Mouse (Mus musculus) heart, embryonic 15.5 days (tissue): Measurements from ENCODE around the gene Epn2. TPM values are rescaled to one million over a fixed set of nuclear protein-coding genes. Genes with fewer than 3 reads are reported as not detected.

Source experiments
- ATAC-seq: fragments of 200-750 bp; cut with Nextera tagmentation; replicated peaks from 2 replicates; pipeline ENCODE4 v1.8.0; 2017; ENCODE audit warnings: low read depth, moderate TSS enrichment; ENCODE audit not compliant: insufficient number of reproducible peaks, insufficient read depth, low FRiP score
- H3K27ac ChIP-seq: fragments of 300-500 bp; sonication (generic); 2 replicates; pipeline ENCODE4 v1.5.1; 2015; ENCODE audit warnings: mild to moderate bottlenecking, inconsistent platforms
- H3K27me3 ChIP-seq: fragments of 300-500 bp; sonication (generic); 2 replicates; pipeline ENCODE4 v1.6.1; 2015; ENCODE audit warnings: inconsistent platforms
- H3K36me3 ChIP-seq: fragments of 300-500 bp; sonication (generic); 2 replicates; pipeline ENCODE4 v1.6.1; 2015; ENCODE audit warnings: mild to moderate bottlenecking, inconsistent platforms
- H3K4me1 ChIP-seq: fragments of 300-500 bp; sonication (generic); replicated peaks from 2 replicates; pipeline ENCODE4 v1.6.1; 2015; ENCODE audit warnings: inconsistent platforms
- H3K4me2 ChIP-seq: fragments of 300-500 bp; sonication (generic); 2 replicates; pipeline ENCODE4 v1.6.1; 2015; ENCODE audit warnings: inconsistent platforms, mild to moderate bottlenecking, moderate library complexity
- H3K4me3 ChIP-seq: fragments of 300-500 bp; sonication (generic); 2 replicates; pipeline ENCODE4 v1.5.1; 2015; ENCODE audit warnings: mild to moderate bottlenecking, inconsistent platforms
- H3K9ac ChIP-seq: fragments of 300-500 bp; sonication (generic); 2 replicates; pipeline ENCODE4 v1.6.1; 2015; ENCODE audit warnings: mild to moderate bottlenecking, inconsistent platforms
- H3K9me3 ChIP-seq: fragments of 300-500 bp; sonication (generic); replicated peaks from 2 replicates; pipeline ENCODE4 v1.6.1; 2016; ENCODE audit warnings: inconsistent platforms
- WGBS: fragments of 180-500 bp; shearing (Covaris S2); methylation state at CpG from one replicate; pipeline ENCODE4 v1.1.7; 2015; ENCODE audit warnings: mixed read lengths; 5-methylcytosine and 5-hydroxymethylcytosine counted together
- polyA plus RNA-seq: library from polyadenylated mRNA; unstranded; fragments of >200 nt; fragmentation: Nextera tagmentation; extraction: Ambion mirVana; gene quantifications from 2 replicates; pipeline ENCODE4 v1.2.1, GENCODE M21; 2015

Gene Epn2
- polyA plus RNA-seq, 1 experiment from 2014 or later = 20.2 TPM

- peak; percentile 83 for ATAC-seq
- WGBS = under 1% methylated on average over 39 of the region's 39 CpGs
- Histone ChIP-seq H3K9me3 (no peaks in the 10 kb centered on the region), H3K4me2 (peak within 1 kb of the TSS; percentile 78), H3K36me3 (no peaks in the 10 kb centered on the region), H3K27ac (peak within 1 kb of the TSS; percentile 74), H3K9ac (peak within 1 kb of the TSS; percentile 71), H3K4me3 (peak within 1 kb of the TSS; percentile 66), H3K27me3 (no peaks in the 10 kb centered on the region), H3K4me1 (peaks cover 11% of the 10 kb centered on the region)
These were observed 74.7 kb downstream of the Epn2 start, which contains the start of gene B9d1 for GRCm38 (mm10) chr11:61504713-61505257. Gene B9d1 (plus strand): TSS chr11:61505144.

GRCm38 (mm10) chr11:61503933-61504332 lies 75.6 kb downstream of the Epn2 start:
- Histone ChIP-seq H3K4me2 (no peak overlapping the region), H3K27ac (no peak overlapping the region), H3K36me3 (no peaks in the 10 kb centered on the region), H3K9me3 (no peaks in the 10 kb centered on the region), H3K4me1 (peaks cover 17% of the 10 kb centered on the region), H3K9ac (no peak overlapping the region), H3K27me3 (no peaks in the 10 kb centered on the region), H3K4me3 (no peak overlapping the region)
- WGBS = 75% methylated on average over 8 of the region's 8 CpGs
- no peak for ATAC-seq

- 54% methylated on average over 6 of the region's 6 CpGs for WGBS
- Histone ChIP-seq H3K27ac (peak overlapping the region; percentile 62), H3K4me2 (no peak overlapping the region)
These were observed 80.6 kb downstream of the Epn2 start for GRCm38 (mm10) chr11:61498736-61499504.

GRCm38 (mm10) chr11:61497490-61497889 lies 82.0 kb downstream of the Epn2 start:
- ATAC-seq = no peak
- H3K27me3 ChIP-seq = no peaks in the 10 kb centered on the region

More at GRCm38 (mm10) chr11:61498736-61499504, 80.6 kb downstream of the Epn2 start:
- Histone ChIP-seq H3K4me1 (peaks cover 17% of the 10 kb centered on the region), H3K4me3 (no peak overlapping the region), H3K36me3 (no peaks in the 10 kb centered on the region), H3K9me3 (no peaks in the 10 kb centered on the region), H3K9ac (no peak overlapping the region), H3K27me3 (no peaks in the 10 kb centered on the region)
- ATAC-seq = no peak

GRCm38 (mm10) chr11:61495528-61495927 lies 84.0 kb downstream of the Epn2 start:
- H3K4me3 ChIP-seq = no peak overlapping the region

More at GRCm38 (mm10) chr11:61497490-61497889, 82.0 kb downstream of the Epn2 start:
- H3K4me3 ChIP-seq = no peak overlapping the region
- peaks cover 4% of the 10 kb centered on the region for H3K36me3 ChIP-seq
- no peaks in the 10 kb centered on the region for H3K9me3 ChIP-seq
- peaks cover 27% of the 10 kb centered on the region for H3K4me1 ChIP-seq
- no peak overlapping the region for H3K4me2 ChIP-seq
- 85% methylated on average over 1 of the region's 1 CpGs for WGBS
- H3K27ac ChIP-seq = no peak overlapping the region
- no peak overlapping the region for H3K9ac ChIP-seq

GRCm38 (mm10) chr11:61494129-61494997 lies 85.1 kb downstream of the Epn2 start, which contains the start of gene Mapk7:
Gene Mapk7 (minus strand): TSS chr11:61494406.
- peak within 1 kb of the TSS; percentile 79 for H3K27ac ChIP-seq
- H3K36me3 ChIP-seq = peaks cover 33% of the 10 kb centered on the region
- peaks cover 22% of the 10 kb centered on the region for H3K4me1 ChIP-seq
- H3K9me3 ChIP-seq = no peaks in the 10 kb centered on the region
- H3K9ac ChIP-seq = peak within 1 kb of the TSS; percentile 65
- ATAC-seq = peak; percentile 92
- peak within 1 kb of the TSS; percentile 84 for H3K4me2 ChIP-seq
- WGBS = under 1% methylated on average over 61 of the region's 62 CpGs
- H3K27me3 ChIP-seq = no peaks in the 10 kb centered on the region
- peak within 1 kb of the TSS; percentile 78 for H3K4me3 ChIP-seq

More at GRCm38 (mm10) chr11:61495528-61495927, 84.0 kb downstream of the Epn2 start:
- peaks cover 22% of the 10 kb centered on the region for H3K36me3 ChIP-seq
- 78% methylated on average over 2 of the region's 2 CpGs for WGBS
- H3K27ac ChIP-seq = peak overlapping the region; percentile 79; the same call in 1 of the 2 replicates
- H3K4me1 ChIP-seq = peaks cover 27% of the 10 kb centered on the region
- no peaks in the 10 kb centered on the region for H3K27me3 ChIP-seq
- no peak overlapping the region for H3K4me2 ChIP-seq
- H3K9ac ChIP-seq = no peak overlapping the region
- H3K9me3 ChIP-seq = no peaks in the 10 kb centered on the region
- ATAC-seq = no peak

- peaks cover 17% of the 10 kb centered on the region for H3K4me1 ChIP-seq
- under 1% methylated on average over 50 of the region's 50 CpGs for WGBS
- H3K36me3 ChIP-seq = peaks cover 41% of the 10 kb centered on the region
- H3K27ac ChIP-seq = peak overlapping the region; percentile 79
- peak overlapping the region; percentile 78 for H3K4me3 ChIP-seq
- H3K4me2 ChIP-seq = peak overlapping the region; percentile 84
- no peaks in the 10 kb centered on the region for H3K27me3 ChIP-seq
- H3K9ac ChIP-seq = peak overlapping the region; percentile 65
- H3K9me3 ChIP-seq = no peaks in the 10 kb centered on the region
- peak; percentile 53 for ATAC-seq
These were observed 85.9 kb downstream of the Epn2 start for GRCm38 (mm10) chr11:61493525-61494128.

- Histone ChIP-seq H3K9ac (peak overlapping the region; percentile 65), H3K4me1 (peaks cover 21% of the 10 kb centered on the region), H3K36me3 (peaks cover 47% of the 10 kb centered on the region), H3K27me3 (no peaks in the 10 kb centered on the region), H3K27ac (no peak overlapping the region), H3K4me2 (peak overlapping the region; percentile 84), H3K4me3 (peak overlapping the region; percentile 78), H3K9me3 (no peaks in the 10 kb centered on the region)
- no peak for ATAC-seq
- 64% methylated on average over 12 of the region's 12 CpGs for WGBS
These were observed 86.6 kb downstream of the Epn2 start for GRCm38 (mm10) chr11:61492749-61493401.

GRCm38 (mm10) chr11:61490944-61491520 lies 88.5 kb downstream of the Epn2 start:
- 87% methylated on average over 22 of the region's 22 CpGs for WGBS
- Histone ChIP-seq H3K27ac (no peak overlapping the region), H3K9me3 (no peaks in the 10 kb centered on the region), H3K4me1 (peaks cover 35% of the 10 kb centered on the region), H3K27me3 (no peaks in the 10 kb centered on the region), H3K4me3 (no peak overlapping the region), H3K9ac (no peak overlapping the region), H3K36me3 (peaks cover 47% of the 10 kb centered on the region), H3K4me2 (no peak overlapping the region)
- no peak for ATAC-seq

- Histone ChIP-seq H3K9ac (no peak overlapping the region), H3K4me3 (no peak overlapping the region), H3K9me3 (no peaks in the 10 kb centered on the region), H3K4me1 (peaks cover 40% of the 10 kb centered on the region), H3K27me3 (no peaks in the 10 kb centered on the region), H3K4me2 (no peak overlapping the region), H3K36me3 (peaks cover 47% of the 10 kb centered on the region), H3K27ac (no peak overlapping the region)
- no peak for ATAC-seq
- WGBS = 94% methylated on average over 8 of the region's 8 CpGs
These were observed 89.6 kb downstream of the Epn2 start for GRCm38 (mm10) chr11:61489874-61490273.
